Mouse (Mus musculus) left cerebral cortex, postnatal 10 days (tissue): ENCODE data around the gene Pitpna. TPM values are rescaled to one million over a fixed set of nuclear protein-coding genes. Genes with fewer than 3 reads are reported as not detected.

Experiments used
- DNase-seq, 2 experiments: peaks; one replicate each; pipeline ENCODE4 v3.0.0; 2021 to 2022; ENCODE audit warnings: low spot score in 2 of 2, mixed read lengths in 1 of 2; ENCODE audit errors: extremely low spot score in 1 of 2
- intact Hi-C: fragments of 180-260 bp; cut with DNase I; formaldehyde crosslinking; loops from one replicate; pipeline ENCODE4 v1.15.1; 2025
- microRNA-seq: library from miRNA; unstranded; fragments of <30 nt; microRNA quantifications from one replicate; pipeline ENCODE4 v1.2.0, GENCODE M21; 2022
- total RNA-seq, 2 experiments: library from RNA; stranded (reverse); gene quantifications; 2 replicates each; pipeline ENCODE4 v1.2.3; 2021

The Pitpna gene
- total RNA-seq, 2 experiments from 2014 or later = 312 to 326 TPM

DNA sequence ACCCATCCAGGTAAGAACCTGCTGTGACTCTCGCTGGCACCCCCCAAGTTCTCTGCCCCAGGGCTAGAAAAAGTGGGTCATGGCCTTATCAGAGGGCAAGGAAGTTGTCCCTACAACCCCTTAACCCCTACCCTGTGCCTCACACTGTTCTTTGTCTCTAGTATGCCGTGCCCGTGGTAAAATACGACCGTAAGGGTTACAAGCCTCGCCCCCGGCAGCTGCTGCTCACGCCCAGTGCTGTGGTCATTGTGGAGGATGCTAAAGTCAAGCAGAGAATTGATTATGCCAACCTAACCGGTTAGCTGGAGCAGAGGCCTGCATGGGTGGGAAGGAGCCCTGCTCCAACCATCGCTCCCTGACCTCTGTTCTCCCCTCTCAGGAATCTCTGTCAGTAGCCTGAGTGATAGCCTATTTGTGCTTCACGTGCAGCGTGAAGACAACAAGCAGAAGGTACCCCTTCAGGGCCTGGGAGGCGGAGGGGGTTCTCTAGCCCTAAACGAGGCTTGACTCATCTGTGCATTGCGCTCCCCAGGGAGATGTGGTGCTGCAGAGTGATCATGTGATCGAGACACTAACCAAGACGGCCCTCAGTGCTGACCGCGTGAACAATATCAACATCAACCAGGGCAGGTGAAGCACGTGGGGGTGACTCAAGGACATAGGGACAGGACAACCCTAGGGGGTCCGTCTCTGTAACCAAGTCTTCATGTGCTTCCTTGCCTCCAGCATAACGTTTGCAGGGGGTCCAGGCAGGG, 83.7 kb downstream of the Pitpna start:
- DNase-seq = no peak
- intact Hi-C loops = no loop called here

DNA sequence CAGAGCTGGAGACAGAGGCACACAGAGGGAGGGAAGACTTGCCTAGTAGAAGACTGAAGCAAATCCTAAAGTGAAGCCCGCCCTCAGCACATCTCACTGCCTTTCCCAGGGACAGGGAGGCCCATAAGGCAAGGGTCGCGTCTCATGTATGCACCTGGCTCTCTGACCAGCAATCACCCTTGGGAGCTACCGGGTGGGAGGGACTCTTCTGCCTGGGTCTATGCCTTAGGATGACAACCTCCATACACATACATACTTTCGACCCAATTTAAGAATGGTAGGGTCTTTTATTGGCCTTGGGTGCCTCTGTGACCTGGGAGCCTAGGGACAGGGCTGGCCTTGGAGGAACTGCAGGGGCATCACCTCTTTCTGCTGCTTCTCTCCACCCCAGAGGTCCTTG, 85.5 kb downstream of the Pitpna start:
- DNase-seq = no peak
- intact Hi-C loops = no loop called here

- no peak for DNase-seq
- intact Hi-C loops = no loop called here
These were observed 87.0 kb downstream of the Pitpna start for GRCm38 (mm10) chr11:75674875-75675274.

DNA sequence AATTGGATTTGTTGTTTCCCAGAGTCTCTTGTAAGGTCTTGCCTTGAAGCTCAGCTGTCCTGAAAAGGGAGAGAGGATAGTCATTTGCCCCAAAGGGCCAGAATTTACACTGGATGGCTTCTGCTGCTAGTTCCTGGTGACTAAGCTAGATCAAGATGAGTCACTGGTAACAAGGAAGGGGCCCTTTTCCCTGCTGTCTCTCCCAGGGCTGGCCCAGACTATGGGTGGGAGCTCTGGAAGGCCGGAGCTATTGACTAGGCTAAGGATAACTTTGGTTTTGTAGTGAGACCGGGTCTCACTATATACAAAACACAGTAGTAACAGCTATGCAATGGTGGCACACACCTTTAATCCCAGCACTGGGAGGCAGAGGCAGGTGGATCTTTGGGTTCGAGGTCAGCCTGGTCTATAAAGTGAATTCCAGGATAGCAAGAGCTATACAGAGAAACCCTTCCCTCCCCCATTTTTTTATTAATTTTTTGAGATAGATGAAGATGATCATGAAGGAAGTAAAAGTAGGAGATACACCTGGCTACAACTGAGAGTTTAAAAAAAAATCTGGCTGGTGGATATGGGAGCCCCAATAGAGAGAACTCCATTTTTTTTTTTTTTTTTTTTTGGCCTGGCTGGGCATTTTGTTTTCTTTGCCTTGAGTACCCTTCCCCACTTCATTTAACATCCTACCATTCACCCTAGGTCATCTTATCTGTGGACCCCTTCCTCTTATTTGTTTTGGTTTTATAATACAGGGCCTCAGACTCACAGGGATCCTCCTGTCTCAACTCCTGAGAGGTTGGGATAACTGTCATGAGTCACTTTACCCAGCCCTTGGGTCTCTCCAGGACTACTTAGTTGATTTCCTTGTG, 90.2 kb downstream of the Pitpna start:
- DNase-seq = no peak
- intact Hi-C loops = no loop called here

Small RNA genes lying within 50 kb of the gene (microRNA-seq; reads per million reads assigned to microRNA genes)
- gene Mir3971 = not detected

Other genes starting within 250 kb of the Pitpna start
- 10 to 100 TPM; 42.4 TPM for gene Rpa1, start 239.8 kb upstream of the Pitpna start, total RNA-seq
- 10 to 100 TPM; 11.6 to 13.7 TPM for gene Smyd4, start 239.7 kb upstream of the Pitpna start, total RNA-seq
- 10 to 100 TPM; 14.7 to 18.2 TPM for gene Serpinf1, start 165.4 kb upstream of the Pitpna start, total RNA-seq
- not detected for gene Serpinf2, start 148.5 kb upstream of the Pitpna start, total RNA-seq
- 10 to 100 TPM; 17.3 to 18.1 TPM for gene Wdr81, start 133.4 kb upstream of the Pitpna start, total RNA-seq
- gene Tlcd2, start 126.4 kb upstream of the Pitpna start, total RNA-seq = 1 to 10 TPM in 1 of 2 experiments, under 1 TPM in 1; 0.67 to 1.1 TPM
- gene Prpf8, start 101.3 kb upstream of the Pitpna start, total RNA-seq = 100 to 1,000 TPM; 117 to 121 TPM
- 1 to 10 TPM; 3.1 to 3.3 TPM for gene Rilp, start 78.0 kb upstream of the Pitpna start, total RNA-seq
- 1 to 10 TPM; 2.9 to 4.0 TPM for gene Scarf1, start 74.6 kb upstream of the Pitpna start, total RNA-seq
- 10 to 100 TPM; 48.4 to 51.2 TPM for gene Slc43a2, start 56.4 kb upstream of the Pitpna start, total RNA-seq
- gene Inpp5k, start 42.9 kb downstream of the Pitpna start, total RNA-seq = 10 to 100 TPM; 44.2 to 50.3 TPM
- 10 to 100 TPM; 27.3 to 30.8 TPM for gene Myo1c, start 62.4 kb downstream of the Pitpna start, total RNA-seq
- gene Crk, start 91.2 kb downstream of the Pitpna start, total RNA-seq = 100 to 1,000 TPM; 123 to 129 TPM
- gene Ywhae, start 144.8 kb downstream of the Pitpna start, total RNA-seq = 1,000 to 10,000 TPM; 1,585 to 1,598 TPM
- gene Doc2b, start 208.0 kb downstream of the Pitpna start, total RNA-seq = 10 to 100 TPM; 46.9 to 47.8 TPM